Mouse (Mus musculus): ENCODE measurements around the gene Maml2.

Gene Maml2

DNA sequence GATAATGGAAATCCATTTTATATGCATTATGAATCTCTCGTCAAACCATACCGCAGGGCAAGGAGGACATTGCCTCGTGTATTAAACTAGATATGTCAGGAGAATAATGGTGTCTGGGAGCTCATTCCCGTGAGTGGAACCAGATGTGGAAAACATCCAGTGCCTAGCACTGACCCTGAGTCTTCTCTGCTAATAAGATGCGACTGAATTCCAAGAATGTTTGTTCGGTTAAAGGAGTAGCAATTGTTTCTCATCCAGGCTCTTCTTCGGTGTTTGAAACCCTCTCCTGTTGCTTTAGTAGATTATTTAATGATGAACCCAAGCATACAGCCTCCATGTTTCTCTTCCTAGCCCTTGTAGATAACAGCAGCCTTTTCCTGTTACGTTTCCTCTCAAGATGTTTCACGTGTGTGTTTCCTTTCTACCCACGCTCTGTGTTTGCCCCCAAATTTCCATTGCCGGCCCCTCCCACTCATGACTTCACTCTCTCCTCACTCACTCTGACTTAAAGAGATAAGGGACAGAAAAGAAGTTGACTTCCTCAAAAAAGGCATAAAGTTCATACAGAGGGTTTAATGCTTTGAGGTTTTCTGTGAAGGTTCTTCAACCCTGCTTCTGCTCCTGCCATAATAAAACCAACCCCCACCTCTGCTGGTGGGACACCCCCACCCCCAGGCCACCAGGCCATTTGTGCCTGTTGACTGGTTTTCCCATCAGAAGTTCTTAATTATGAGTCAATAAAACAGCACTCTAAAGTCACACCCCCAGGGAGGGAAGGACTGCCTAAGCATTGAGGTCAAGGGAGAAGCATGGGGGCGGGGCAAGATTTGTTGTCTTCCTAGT is 238.9 kb downstream of the Maml2 start:
- peak; percentile 97 for DNase-seq

- peak; percentile 52 for DNase-seq
Observed at GRCm38 (mm10) chr9:13538200-13538599, 240.4 kb downstream of the Maml2 start.

DNA sequence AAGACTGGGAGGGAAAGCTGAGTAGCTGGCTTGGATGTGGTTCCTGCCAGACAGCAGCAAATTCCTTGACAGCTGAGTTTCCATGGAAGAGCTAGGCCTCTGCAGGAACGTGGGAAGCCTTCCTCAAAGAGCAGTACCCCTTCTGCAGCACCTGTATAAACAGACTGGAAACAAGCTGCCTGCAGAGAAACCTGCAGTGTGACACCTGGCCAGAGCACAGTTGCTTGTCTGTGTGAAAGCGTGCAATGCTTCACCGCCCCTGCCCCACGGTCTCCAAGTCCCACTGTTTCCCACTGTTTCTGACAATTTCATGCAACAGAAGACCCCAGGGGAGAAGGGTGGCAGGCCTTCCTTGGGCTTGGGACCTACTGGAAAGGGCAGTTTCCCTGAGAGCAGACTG is 241.8 kb downstream of the Maml2 start:
- peak; percentile 74 for DNase-seq

DNA sequence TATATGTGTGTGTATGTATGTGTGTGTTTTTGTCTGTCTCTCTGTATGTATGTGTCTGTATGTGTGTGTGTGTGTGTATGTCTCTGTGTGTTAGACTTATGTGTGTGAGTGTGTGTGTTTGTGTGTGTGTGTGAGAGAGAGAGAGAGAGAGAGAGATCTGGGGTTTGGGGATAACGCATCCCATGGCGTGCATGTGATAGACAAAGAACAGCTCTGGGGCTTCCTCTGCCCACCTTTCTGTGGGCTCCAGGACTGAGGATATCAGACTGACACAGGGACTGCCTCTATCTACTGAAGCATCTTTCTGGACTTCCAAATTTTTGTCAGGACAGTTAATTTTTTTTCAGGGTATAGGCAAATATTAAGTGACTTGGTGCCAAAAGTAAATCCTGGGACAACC is 242.5 kb downstream of the Maml2 start:
- DNase-seq: peak; percentile 31

- DNase-seq: no peak
Observed at GRCm38 (mm10) chr9:13540781-13541180, 243.0 kb downstream of the Maml2 start.

DNA sequence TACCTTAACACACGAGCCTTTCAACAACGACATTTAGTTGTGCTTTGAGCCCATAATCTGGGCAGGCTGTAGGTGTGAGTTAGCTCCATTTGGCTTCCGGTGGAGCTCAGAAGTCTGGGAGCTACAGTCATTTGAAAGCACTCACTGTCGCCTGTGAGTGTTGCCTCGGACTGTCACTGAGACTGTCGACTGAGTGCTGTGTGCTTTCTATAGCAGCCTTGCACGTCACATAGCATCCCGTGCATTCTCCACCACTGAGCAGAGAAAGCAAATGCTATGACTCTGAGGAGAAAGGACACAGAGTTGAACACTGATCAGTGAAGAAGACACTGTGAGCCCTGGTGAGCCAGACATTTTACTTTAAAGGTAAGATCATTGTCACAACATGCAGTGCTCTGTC is 245.4 kb downstream of the Maml2 start:
- DNase-seq: no peak

GRCm38 (mm10) chr9:13544133-13544532 is 246.4 kb downstream of the Maml2 start:
- no peak for DNase-seq

DNA sequence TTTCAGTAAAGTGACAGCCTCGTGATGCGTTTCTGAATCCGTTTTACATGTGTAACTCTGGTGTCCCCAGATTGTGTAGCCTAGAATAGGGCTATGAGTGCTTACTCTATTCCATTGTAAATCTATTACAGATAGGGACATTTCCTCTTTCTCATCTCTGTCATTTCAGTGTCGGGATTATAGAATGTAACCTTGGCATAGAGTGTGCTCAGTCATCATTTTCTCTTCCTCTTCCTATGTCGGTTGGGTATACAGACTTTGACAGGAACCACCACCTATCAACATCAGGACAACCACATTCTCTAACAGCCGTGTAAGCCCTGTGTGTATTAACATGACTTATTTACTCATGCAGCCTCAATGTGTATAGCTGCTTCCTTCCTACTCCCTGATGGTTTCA is 248.0 kb downstream of the Maml2 start:
- DNase-seq: no peak

DNA sequence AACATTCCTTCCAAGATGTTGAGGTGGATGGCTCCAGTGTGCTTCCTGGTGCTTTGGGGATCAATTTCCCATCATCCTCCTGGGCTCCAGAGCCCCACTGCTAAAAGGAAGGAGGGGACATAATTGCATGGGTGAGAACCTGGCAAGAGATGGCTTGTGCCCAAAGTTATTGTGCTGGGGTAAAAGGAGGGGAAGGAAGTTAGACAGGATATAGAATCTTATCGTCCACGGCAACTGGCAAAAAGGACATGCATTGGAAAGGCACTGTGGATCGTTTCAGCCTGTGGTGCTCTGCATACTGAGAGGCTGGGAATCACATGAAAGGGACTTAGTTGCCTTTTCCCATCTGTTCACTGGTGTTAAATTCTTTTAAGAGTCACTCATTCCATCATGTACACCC is 252.2 kb downstream of the Maml2 start:
- no peak for DNase-seq

GRCm38 (mm10) chr9:13552380-13553052 is 254.8 kb downstream of the Maml2 start:
- no peak for DNase-seq

GRCm38 (mm10) chr9:13554773-13555172 is 257.0 kb downstream of the Maml2 start:
- DNase-seq: no peak

DNA sequence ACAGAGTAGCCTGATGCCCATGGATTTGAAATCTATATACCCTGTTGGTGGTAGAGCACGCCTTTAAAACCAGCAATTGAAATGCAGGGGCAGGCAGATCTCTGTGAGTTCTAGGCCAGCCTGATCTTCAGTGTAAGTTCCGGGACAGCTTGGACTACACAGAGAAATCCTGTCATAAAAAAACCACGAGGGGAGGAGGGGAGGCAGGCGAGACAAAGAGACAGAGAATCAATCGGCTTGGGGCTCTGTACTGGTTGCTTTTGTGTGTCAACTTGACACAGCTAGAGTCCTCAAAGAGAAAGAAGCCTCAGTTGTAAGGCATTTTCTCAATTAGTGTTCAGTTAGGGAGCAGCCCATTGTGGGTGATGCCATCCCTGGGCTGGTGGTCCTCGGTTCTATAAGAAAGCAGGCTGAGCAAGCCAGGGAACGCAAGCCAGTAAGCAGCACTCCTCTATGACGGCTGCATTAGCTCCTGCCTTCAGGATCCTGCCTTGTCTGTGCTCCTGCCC is 258.3 kb downstream of the Maml2 start:
- no peak for DNase-seq

DNA sequence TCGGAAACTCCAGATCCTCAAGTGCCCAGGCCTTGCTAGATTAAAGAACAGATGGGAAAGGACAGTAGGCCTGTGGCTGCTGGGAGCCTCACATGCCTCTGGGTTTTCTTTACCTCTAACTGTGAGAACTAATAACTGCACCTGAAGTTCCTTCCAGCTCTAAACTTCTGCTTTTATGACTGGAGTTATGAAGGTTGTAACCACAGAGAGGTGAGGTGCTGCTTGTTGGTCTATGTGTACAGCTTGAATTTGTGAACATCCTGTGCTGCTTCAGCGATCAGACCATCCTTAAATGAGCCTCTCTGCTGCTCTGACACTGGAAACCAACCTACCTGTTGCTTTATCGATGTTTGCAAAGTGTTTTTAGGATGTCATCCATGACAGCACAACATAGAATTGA is 258.9 kb downstream of the Maml2 start:
- no peak for DNase-seq

DNA sequence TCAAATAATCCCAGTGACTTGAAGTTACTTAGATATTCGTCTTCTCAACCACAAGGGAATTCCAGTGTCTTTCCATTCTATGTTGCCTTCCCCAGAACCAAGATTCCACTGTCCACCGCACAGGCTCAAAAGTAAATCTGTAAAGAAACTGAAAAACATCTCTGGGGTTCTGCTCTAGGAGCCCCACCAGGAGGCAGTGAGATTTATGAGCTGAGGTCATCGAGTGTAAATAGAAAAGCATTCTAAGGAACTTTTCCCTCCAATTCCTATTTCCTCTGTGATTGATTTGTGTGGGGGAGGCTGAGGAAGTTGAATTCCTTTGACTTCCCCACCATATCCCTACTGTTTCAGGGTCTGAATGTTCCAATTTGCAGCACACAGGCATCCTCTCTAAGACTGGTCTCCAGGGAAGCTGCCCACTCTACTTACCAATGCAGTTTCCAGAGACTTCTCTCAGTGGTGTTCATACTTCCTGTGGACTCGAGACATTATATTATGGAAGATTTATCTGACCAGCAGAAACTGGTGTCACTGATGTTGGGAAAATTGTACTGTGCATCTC is 261.1 kb downstream of the Maml2 start:
- peak; percentile 72 for DNase-seq

DNA sequence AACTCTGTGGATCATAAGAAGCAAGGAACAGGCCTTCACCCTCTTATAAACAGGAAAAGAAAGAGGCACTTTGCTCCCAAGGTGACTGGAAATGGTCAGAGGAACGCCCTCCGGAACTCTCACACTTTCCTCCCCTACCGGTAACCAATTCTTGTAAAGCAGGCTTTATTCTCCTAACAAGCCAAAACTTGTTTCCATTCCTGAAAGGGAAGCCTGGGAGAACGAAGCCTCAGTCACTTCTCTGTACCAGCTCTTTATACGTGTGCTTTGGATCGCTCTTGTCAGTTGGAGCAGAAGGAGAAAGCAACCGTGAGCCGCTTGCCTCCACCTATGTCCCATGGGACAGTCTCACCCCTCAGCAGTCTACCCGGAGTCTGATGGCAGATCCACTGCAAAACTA is 262.9 kb downstream of the Maml2 start:
- no peak for DNase-seq

- peak; percentile 19 for DNase-seq
Observed at GRCm38 (mm10) chr9:13561335-13561734, 263.6 kb downstream of the Maml2 start.

DNA sequence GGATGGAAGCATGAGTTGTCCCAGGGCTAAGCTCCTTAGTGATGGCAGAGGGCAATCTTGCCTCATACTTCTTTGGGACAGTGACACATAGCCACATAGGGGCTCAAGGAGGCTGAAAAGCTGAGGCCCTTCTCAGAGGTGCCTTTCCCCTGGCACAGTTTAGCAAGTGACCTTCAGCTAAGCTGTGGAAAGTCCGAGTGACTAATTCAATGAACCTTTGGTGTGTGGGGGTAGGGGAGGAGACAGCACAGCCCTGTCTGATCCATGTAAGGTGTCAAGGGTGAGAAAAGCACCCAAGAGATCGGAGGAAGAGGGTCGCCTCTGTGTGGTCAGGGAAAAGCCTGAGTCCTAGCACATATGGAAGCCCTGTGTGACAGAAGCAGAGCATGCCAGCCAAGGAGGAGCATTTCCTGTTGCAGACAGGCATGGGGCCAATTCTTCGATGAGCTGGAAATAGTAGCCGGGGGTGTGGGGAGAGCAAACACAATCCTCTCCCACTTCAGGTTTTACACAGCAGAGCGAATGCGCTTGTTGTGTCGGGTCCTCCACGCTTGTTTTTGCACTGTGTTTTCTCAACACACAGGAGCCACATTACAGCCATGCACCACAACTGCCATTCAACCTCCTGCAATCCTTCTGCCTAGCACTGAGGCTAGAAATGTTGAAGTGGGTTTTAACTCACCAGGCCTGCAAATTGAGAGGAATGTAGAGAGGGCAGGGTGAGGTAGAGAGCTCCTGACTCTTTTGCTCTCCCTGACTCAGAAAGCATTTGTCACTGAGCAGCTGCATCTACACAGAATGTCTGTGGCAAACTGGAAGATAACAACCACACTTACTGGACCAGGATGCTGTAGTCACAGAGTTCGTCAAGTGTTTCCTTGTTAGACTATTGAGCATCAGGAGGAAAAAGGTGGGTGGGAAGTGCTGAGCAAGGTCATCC is 266.0 kb downstream of the Maml2 start:
- peak; percentile 97 for DNase-seq

GRCm38 (mm10) chr9:13565343-13566019 is 267.7 kb downstream of the Maml2 start:
- peak; percentile 80 for DNase-seq

GRCm38 (mm10) chr9:13566154-13566885 is 268.6 kb downstream of the Maml2 start:
- DNase-seq: peak; percentile 90

DNA sequence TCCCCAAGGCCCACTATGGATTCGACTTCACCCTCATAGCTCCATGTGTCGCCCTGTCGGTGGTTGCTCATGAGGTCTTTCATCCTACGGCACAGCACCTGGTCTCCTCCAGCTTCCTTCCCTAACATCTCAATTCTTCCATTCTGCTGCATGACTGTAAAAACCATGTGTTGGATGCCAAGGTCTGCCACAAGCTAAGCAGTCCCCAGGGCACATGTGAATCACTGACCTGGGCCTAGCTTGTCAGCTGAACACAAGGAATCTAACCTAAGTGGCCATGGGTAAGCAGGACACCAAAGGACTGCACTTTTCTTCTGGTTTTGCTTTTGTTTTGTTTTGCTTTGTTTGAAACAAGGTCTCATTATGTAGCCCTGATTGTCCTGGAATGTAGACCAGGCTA is 271.3 kb downstream of the Maml2 start:
- peak; percentile 81 for DNase-seq

- DNase-seq: peak; percentile 52
Observed at GRCm38 (mm10) chr9:13572847-13573246, 275.1 kb downstream of the Maml2 start.
